Mouse (Mus musculus) cerebellum, adult 2 months (tissue): ENCODE results near the gene Cxadr.

ENCODE experiments used
- CTCF ChIP-seq: fragments of 200-500 bp; IDR thresholded peaks from 2 replicates; pipeline ENCODE4 v1.5.1; 2011; ENCODE audit warnings: low read depth, mild to moderate bottlenecking, control low read depth, low read length, moderate library complexity, borderline replicate concordance; ENCODE audit not compliant: insufficient read depth
- POLR2A ChIP-seq: fragments of 200-500 bp; IDR thresholded peaks from 2 replicates; pipeline ENCODE4 v1.6.1; 2011; ENCODE audit warnings: low read length, control low read depth, borderline replicate concordance; ENCODE audit not compliant: insufficient read depth

- TF ChIP-seq CTCF (no peak), POLR2A (no peak)
Observed at GRCm38 (mm10) chr16:78277567-78277966, 23.7 kb upstream of the Cxadr start.
